Mouse (Mus musculus) liver, adult 2 months (tissue): ENCODE measurements around the gene Kdsr. TPM values are rescaled to one million over a fixed set of nuclear protein-coding genes. Genes with fewer than 3 reads are reported as not detected.

ENCODE experiments used
- DNase-seq: peaks from one replicate; pipeline ENCODE4 v3.0.0-alpha.2; 2011; ENCODE audit warnings: low read depth, low spot score; ENCODE audit errors: extremely low read depth
- H3K27ac ChIP-seq: fragments of 200-500 bp; replicated peaks from 2 replicates; pipeline ENCODE4 v1.5.1; 2012; ENCODE audit warnings: low read depth, mild to moderate bottlenecking, control low read depth, inconsistent platforms, low read length; ENCODE audit not compliant: insufficient read depth
- H3K27me3 ChIP-seq: fragments of 200-500 bp; 2 replicates; pipeline ENCODE4 v1.6.1; 2012; ENCODE audit warnings: mild to moderate bottlenecking, moderate library complexity, low read length, inconsistent platforms; ENCODE audit not compliant: control insufficient read depth, insufficient read depth
- H3K36me3 ChIP-seq: fragments of 200-500 bp; 2 replicates; pipeline ENCODE4 v1.6.1; 2012; ENCODE audit warnings: low read length, inconsistent platforms; ENCODE audit not compliant: control insufficient read depth, insufficient read depth
- H3K4me1 ChIP-seq: fragments of 200-500 bp; 2 replicates; pipeline ENCODE4 v1.6.1; 2011; ENCODE audit warnings: low read length; ENCODE audit not compliant: control insufficient read depth, insufficient read depth
- H3K4me3 ChIP-seq: fragments of 200-500 bp; 2 replicates; pipeline ENCODE4 v1.5.1; 2011; ENCODE audit warnings: low read depth, mild to moderate bottlenecking, control low read depth, low read length, moderate library complexity; ENCODE audit not compliant: insufficient read depth
- H3K79me2 ChIP-seq: fragments of 200-500 bp; 2 replicates; pipeline ENCODE4 v1.6.1; 2012; ENCODE audit warnings: inconsistent platforms, mild to moderate bottlenecking, low read length, moderate library complexity; ENCODE audit not compliant: control insufficient read depth, insufficient read depth
- H3K9ac ChIP-seq: fragments of 200-500 bp; 2 replicates; pipeline ENCODE4 v1.6.1; 2012; ENCODE audit warnings: low read depth, mild to moderate bottlenecking, control low read depth, inconsistent platforms, low read length
- CTCF ChIP-seq: fragments of 200-500 bp; IDR thresholded peaks from 2 replicates; pipeline ENCODE4 v1.5.1; 2011; ENCODE audit warnings: low read depth, low read length, control low read depth
- POLR2A ChIP-seq: fragments of 200-500 bp; IDR thresholded peaks from 2 replicates; pipeline ENCODE4 v1.6.1; 2011; ENCODE audit warnings: low read length, control low read depth; ENCODE audit not compliant: insufficient read depth; ENCODE audit errors: extremely low read depth
- WGBS: fragments of 180-500 bp; shearing (Covaris S2); methylation state at CpG from one replicate; pipeline ENCODE4 v1.1.7; 2018; 5-methylcytosine and 5-hydroxymethylcytosine counted together
- polyA plus RNA-seq: library from polyadenylated mRNA; depleted of rRNA; stranded (reverse); fragments of >200 nt; gene quantifications from 2 replicates; pipeline ENCODE4 v1.2.3, GENCODE M21; 2012; rRNA removed
- total RNA-seq: library from RNA; depleted of rRNA; stranded (reverse); fragments of >200 nt; gene quantifications from 2 replicates; pipeline ENCODE4 v1.2.3, GENCODE M21; 2014; rRNA removed

Gene Kdsr
- total and polyA plus RNA-seq, 2 experiments = 10.4 to 10.5 TPM

GRCm38 (mm10) chr1:106678060-106678478, 81.5 kb downstream of the Kdsr start:
- Histone ChIP-seq H3K9ac (no peak overlapping the region), H3K79me2 (no peaks in the 10 kb centered on the region), H3K27ac (no peak overlapping the region), H3K4me3 (no peak overlapping the region), H3K4me1 (no peaks in the 10 kb centered on the region), H3K27me3 (no peaks in the 10 kb centered on the region), H3K36me3 (no peaks in the 10 kb centered on the region)
- DNase-seq = no peak
- WGBS = 75% methylated on average over 5 of the region's 5 CpGs
- TF ChIP-seq CTCF (no peak), POLR2A (no peak)

Other genes starting within 250 kb of the Kdsr start
- 1.5 and 2.0 TPM in 2 replicates for gene Bcl2, start 45.5 kb downstream of the Kdsr start, total RNA-seq
- gene Bcl2, start 45.5 kb downstream of the Kdsr start, polyA plus RNA-seq = 0.26 and 0.35 TPM in 2 replicates
- gene Vps4b, start 37.0 kb upstream of the Kdsr start, total RNA-seq = 36.4 and 37.8 TPM in 2 replicates
- 10.5 and 10.7 TPM in 2 replicates for gene Vps4b, start 37.0 kb upstream of the Kdsr start, polyA plus RNA-seq
- not detected in 2 replicates for gene Serpinb5, start 101.4 kb upstream of the Kdsr start, total RNA-seq
- gene Serpinb5, start 101.4 kb upstream of the Kdsr start, polyA plus RNA-seq = not detected in 2 replicates
- not detected in 2 replicates for gene Serpinb12, start 174.7 kb upstream of the Kdsr start, total RNA-seq
- not detected in 2 replicates for gene Serpinb12, start 174.7 kb upstream of the Kdsr start, polyA plus RNA-seq
- gene Serpinb13, start 221.3 kb upstream of the Kdsr start, total RNA-seq = not detected in 2 replicates
- gene Serpinb13, start 221.3 kb upstream of the Kdsr start, polyA plus RNA-seq = not detected in 2 replicates